Mouse (Mus musculus): ENCODE data around the gene Nup214. TPM values are rescaled to one million over a fixed set of nuclear protein-coding genes. Genes with fewer than 3 reads are reported as not detected.

Gene Nup214
- total and polyA plus RNA-seq, 3 experiments, result 18.5 to 28.6 (median 27.5) TPM

DNA sequence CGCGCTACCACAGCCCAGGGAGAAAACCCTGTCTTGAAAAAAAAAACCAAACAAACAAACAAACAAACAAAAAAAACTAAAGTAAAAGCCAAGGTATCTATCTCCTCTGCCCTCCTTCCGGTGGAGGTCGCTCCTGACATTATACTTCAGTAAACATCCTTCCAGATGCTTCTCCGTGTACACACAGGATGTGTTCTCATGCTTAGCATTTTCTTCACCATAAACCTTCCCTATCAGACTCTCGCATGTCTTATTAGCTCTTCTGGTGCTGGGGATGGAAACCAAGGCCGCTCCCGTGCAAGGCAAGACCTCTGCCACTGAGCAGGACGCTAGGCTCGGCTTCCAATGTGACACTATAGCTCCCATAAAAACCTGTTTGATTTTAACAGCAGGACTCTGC is 103.5 kb downstream of the Nup214 start:
- intact Hi-C loops (cut with DNase I), result no loop called here
- Histone ChIP-seq H3K4me1 (ENCODE audit: control insufficient read depth, insufficient read depth, low read length) (peaks cover 20% of the 10 kb centered on the region), H3K9ac (ENCODE audit: low read depth, low read length) (no peak overlapping the region), H3K27me3 (ENCODE audit: control insufficient read depth, insufficient read depth, low read length) (no peaks in the 10 kb centered on the region), H3K4me3 (no peak overlapping the region), H3K36me3 (ENCODE audit: control insufficient read depth, insufficient read depth, low read length) (no peaks in the 10 kb centered on the region), H3K79me2 (replicated peaks; ENCODE audit: control insufficient read depth, insufficient read depth, low read length) (0 out of 2 replicates have a peak, but pooled peaks cover 2% of the 10 kb centered on the region), H3K27ac (peak overlapping the region; percentile 73)
- no peak for TF ChIP-seq POLR2A (IDR thresholded peaks at IDR 0.05; ENCODE audit: insufficient read depth, low read depth, low read length)
- DNase-seq, result no peak
- WGBS, result 56% methylated on average over 10 of the region's 10 CpGs

DNA sequence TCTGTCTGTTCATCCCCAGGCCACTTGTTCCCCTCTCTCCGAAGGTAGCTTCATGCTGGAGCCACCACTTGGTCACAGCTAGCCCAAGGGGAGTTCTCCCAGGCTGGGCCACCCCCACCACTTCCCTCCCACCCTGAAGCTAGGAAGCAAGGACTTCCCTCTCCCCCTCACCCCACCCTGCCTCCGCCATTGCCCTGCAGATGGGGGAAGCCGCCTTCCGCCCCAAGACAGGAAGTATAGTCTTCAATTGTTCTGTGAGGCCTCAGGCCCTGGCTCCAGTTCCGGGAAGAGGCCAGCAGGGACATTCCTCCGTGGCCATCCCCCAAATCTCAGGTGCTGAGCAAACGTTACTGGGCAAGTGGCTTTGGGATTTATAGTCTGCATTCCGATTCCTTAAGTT is 104.3 kb downstream of the Nup214 start:
- Histone ChIP-seq H3K36me3 (ENCODE audit: control insufficient read depth, insufficient read depth, low read length) (no peaks in the 10 kb centered on the region), H3K9ac (ENCODE audit: low read depth, low read length) (no peak overlapping the region), H3K4me3 (no peak overlapping the region), H3K79me2 (replicated peaks; ENCODE audit: control insufficient read depth, insufficient read depth, low read length) (0 out of 2 replicates have a peak, but pooled peaks cover 2% of the 10 kb centered on the region), H3K27me3 (ENCODE audit: control insufficient read depth, insufficient read depth, low read length) (no peaks in the 10 kb centered on the region), H3K27ac (peak overlapping the region; percentile 73), H3K4me1 (ENCODE audit: control insufficient read depth, insufficient read depth, low read length) (peaks cover 20% of the 10 kb centered on the region)
- DNase-seq, result peak; percentile 63 to 76
- intact Hi-C loops (cut with DNase I), result no loop called here
- 20% methylated on average over 8 of the region's 8 CpGs for WGBS
- TF ChIP-seq EP300 (IDR thresholded peaks at IDR 0.05; ENCODE audit: insufficient read depth, low read depth, low read length) (0 out of 2 replicates have a peak, but pooled peaks have one; percentile 35), CTCF (IDR thresholded peaks at IDR 0.05) (peak; percentile 37), POLR2A (IDR thresholded peaks at IDR 0.05; ENCODE audit: insufficient read depth, low read depth, low read length) (0 out of 2 replicates have a peak, but pooled peaks have one; percentile 27)

DNA sequence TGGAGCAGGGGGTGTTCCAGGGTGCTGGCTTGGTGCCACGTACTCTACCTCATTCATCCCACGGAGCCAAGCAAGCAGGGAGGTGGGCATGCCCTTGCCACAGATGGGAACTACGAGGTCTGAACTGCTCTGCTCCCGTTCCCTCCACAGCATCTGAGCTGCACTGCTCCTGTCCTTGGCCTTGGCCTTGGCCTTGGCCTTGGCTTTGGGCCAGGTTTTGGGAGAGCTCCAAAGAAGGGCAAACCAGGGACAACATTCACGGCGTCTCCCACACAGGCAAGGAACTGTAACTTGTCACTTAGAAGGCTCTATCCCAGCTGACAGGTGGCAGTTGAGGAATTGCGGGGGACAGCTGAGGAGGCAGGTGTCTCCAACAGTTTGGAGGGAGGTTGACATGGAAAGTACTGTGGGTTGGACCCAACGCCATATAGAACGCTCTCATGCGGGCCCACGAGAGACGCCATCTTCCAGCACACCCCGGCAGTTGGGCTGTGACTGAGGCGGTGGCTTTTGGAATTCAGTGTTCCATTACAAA is 105.0 kb downstream of the Nup214 start:
- H3K27ac ChIP-seq, result peak overlapping the region; percentile 73
- DNase-seq, result no peak
- 0 out of 2 replicates have a peak, but pooled peaks cover 2% of the 10 kb centered on the region for H3K79me2 ChIP-seq (replicated peaks; ENCODE audit: control insufficient read depth, insufficient read depth, low read length)
- no peaks in the 10 kb centered on the region for H3K36me3 ChIP-seq (ENCODE audit: control insufficient read depth, insufficient read depth, low read length)
- WGBS, result 49% methylated on average over 14 of the region's 14 CpGs
- intact Hi-C loops (cut with DNase I), result no loop called here
- H3K4me3 ChIP-seq, result no peak overlapping the region
- no peak overlapping the region for H3K9ac ChIP-seq (ENCODE audit: low read depth, low read length)
- peaks cover 16% of the 10 kb centered on the region for H3K4me1 ChIP-seq (ENCODE audit: control insufficient read depth, insufficient read depth, low read length)
- H3K27me3 ChIP-seq (ENCODE audit: control insufficient read depth, insufficient read depth, low read length), result no peaks in the 10 kb centered on the region
- TF ChIP-seq CTCF (IDR thresholded peaks at IDR 0.05), result no peak
- TF ChIP-seq EP300 (IDR thresholded peaks at IDR 0.05; ENCODE audit: insufficient read depth, low read depth, low read length), result no peak
- no peak for TF ChIP-seq POLR2A (IDR thresholded peaks at IDR 0.05; ENCODE audit: insufficient read depth, low read depth, low read length)

DNA sequence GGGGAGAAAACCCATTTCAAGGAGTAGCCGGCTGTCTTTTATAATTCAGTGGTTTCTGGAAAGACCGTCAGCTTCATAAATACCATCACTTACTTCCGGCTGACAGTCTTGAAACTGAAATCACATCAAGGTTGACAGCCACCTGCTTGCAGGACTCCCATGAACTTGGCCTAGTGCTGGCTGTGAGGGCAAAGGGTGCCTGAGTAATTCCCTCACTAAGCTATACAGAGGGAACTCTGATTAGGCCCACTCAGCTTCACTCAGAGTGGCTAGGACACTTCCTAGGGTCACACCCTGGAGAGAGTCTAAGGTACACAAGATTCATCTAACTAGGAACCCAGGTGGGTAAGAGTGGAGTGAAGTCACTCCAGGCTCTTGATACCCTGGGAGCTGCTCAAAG is 106.4 kb downstream of the Nup214 start:
- no peaks in the 10 kb centered on the region for H3K27me3 ChIP-seq (ENCODE audit: control insufficient read depth, insufficient read depth, low read length)
- 62% methylated on average over 3 of the region's 3 CpGs for WGBS
- H3K4me3 ChIP-seq, result no peak overlapping the region
- peak overlapping the region; percentile 32 for H3K27ac ChIP-seq
- peaks cover 14% of the 10 kb centered on the region for H3K4me1 ChIP-seq (ENCODE audit: control insufficient read depth, insufficient read depth, low read length)
- H3K9ac ChIP-seq (ENCODE audit: low read depth, low read length), result no peak overlapping the region
- H3K36me3 ChIP-seq (ENCODE audit: control insufficient read depth, insufficient read depth, low read length), result no peaks in the 10 kb centered on the region
- 0 out of 2 replicates have a peak, but pooled peaks cover 2% of the 10 kb centered on the region for H3K79me2 ChIP-seq (replicated peaks; ENCODE audit: control insufficient read depth, insufficient read depth, low read length)
- DNase-seq, result no peak
- intact Hi-C loops (cut with DNase I), result loop anchor here (5.0 kb wide), 1 partner anchor 43 kb away; no protein-coding TSS in a partner anchor
- TF ChIP-seq EP300 (IDR thresholded peaks at IDR 0.05; ENCODE audit: insufficient read depth, low read depth, low read length), result no peak

DNA sequence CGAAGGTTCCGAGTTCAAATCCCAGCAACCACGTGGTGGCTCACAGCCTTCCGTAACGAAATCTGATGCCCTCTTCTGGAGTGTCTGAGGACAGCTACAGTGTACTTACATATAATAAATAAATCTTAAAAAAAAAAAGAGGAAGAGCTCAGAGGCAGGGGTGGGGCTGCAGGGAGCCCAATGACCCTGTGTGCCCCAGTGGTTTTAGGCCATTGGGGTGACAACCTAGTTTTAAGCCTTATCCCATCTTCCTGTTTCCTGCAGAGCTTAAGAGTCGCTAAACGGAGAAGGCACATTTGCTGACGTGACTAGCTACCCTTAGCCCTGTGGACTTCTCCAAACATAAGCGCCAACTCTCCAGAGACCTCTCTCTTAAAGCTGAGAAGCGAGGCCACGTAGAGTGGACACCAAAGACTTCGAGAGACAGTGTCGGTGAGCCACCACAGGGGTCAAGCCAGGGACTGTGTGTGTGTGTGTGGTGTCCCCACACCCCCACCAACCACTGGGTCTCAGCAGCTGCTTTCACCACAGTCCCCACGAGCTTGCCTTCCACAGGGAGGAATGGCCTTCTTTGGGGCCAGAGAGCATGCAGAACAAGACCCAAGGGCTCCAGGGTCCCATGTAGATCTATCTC is 107.2 kb downstream of the Nup214 start:
- WGBS, result 37% methylated on average over 14 of the region's 14 CpGs

DNA sequence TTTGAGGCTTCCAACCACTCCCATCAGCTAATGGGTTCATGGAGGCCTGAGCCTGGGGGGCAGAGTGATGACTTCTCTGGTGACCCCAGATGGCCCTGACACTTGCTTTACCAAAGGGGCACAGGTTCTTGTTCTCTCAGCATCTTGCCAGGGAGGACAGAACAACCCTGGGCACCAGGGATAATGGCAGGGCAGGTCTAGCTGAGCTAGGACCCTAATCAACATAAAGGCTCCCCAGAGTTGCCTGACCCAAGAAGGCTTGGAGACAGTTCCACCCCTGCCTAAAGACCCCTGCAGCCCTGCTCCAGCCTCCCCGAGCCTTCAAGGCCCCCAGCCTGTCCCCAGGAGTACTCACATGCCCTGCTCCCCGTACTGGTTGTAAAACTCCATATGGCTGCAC is 108.0 kb downstream of the Nup214 start:
- 11% methylated on average over 2 of the region's 2 CpGs for WGBS
- Histone ChIP-seq H3K4me3 (peak overlapping the region; percentile 84), H3K79me2 (replicated peaks; ENCODE audit: control insufficient read depth, insufficient read depth, low read length) (no peaks in the 10 kb centered on the region), H3K27ac (peak overlapping the region; percentile 77), H3K36me3 (ENCODE audit: control insufficient read depth, insufficient read depth, low read length) (no peaks in the 10 kb centered on the region), H3K27me3 (ENCODE audit: control insufficient read depth, insufficient read depth, low read length) (no peaks in the 10 kb centered on the region), H3K4me1 (ENCODE audit: control insufficient read depth, insufficient read depth, low read length) (peaks cover 14% of the 10 kb centered on the region), H3K9ac (ENCODE audit: low read depth, low read length) (peak overlapping the region; percentile 67)
- DNase-seq, result no peak
- intact Hi-C loops (cut with DNase I), result loop anchor here (2.0 to 5.0 kb wide), 2 partner anchors 45 to 49 kb away; no protein-coding TSS in a partner anchor
- TF ChIP-seq CTCF (IDR thresholded peaks at IDR 0.05) (no peak), POLR2A (IDR thresholded peaks at IDR 0.05; ENCODE audit: insufficient read depth, low read depth, low read length) (no peak), EP300 (IDR thresholded peaks at IDR 0.05; ENCODE audit: insufficient read depth, low read depth, low read length) (no peak)

More for the DNA sequence above, 107.2 kb downstream of the Nup214 start:
- peak overlapping the region; percentile 67 for H3K9ac ChIP-seq (ENCODE audit: low read depth, low read length)
- 0 out of 2 replicates have a peak, but pooled peaks cover 2% of the 10 kb centered on the region for H3K79me2 ChIP-seq (replicated peaks; ENCODE audit: control insufficient read depth, insufficient read depth, low read length)
- no peaks in the 10 kb centered on the region for H3K36me3 ChIP-seq (ENCODE audit: control insufficient read depth, insufficient read depth, low read length)
- peak overlapping the region; percentile 84 for H3K4me3 ChIP-seq
- H3K27ac ChIP-seq, result peak overlapping the region; percentile 77
- TF ChIP-seq CTCF (IDR thresholded peaks at IDR 0.05) (peak; percentile 39), EP300 (IDR thresholded peaks at IDR 0.05; ENCODE audit: insufficient read depth, low read depth, low read length) (no peak), POLR2A (IDR thresholded peaks at IDR 0.05; ENCODE audit: insufficient read depth, low read depth, low read length) (0 out of 2 replicates have a peak, but pooled peaks have one; percentile 16)
- intact Hi-C loops (cut with DNase I), result loop anchor here (5.0 kb wide), 1 partner anchor 44 kb away; no protein-coding TSS in a partner anchor
- no peaks in the 10 kb centered on the region for H3K27me3 ChIP-seq (ENCODE audit: control insufficient read depth, insufficient read depth, low read length)
- peak in 1 of 2 experiments; percentile 41 for DNase-seq
- H3K4me1 ChIP-seq (ENCODE audit: control insufficient read depth, insufficient read depth, low read length), result peaks cover 14% of the 10 kb centered on the region

Data from heart, adult 2 months (tissue).